Mouse (Mus musculus) CH12.LX (cell line): ENCODE measurements around the gene Cdca3. TPM values are rescaled to one million over a fixed set of nuclear protein-coding genes. Genes with fewer than 3 reads are reported as not detected.

ENCODE experiments used
- DNase-seq: peaks from one replicate; pipeline ENCODE4 v3.0.0-alpha.2; 2013; ENCODE audit errors: extremely low read depth
- H3K27ac ChIP-seq: 2 replicates; pipeline ENCODE4 v1.5.1; 2012; ENCODE audit warnings: low read depth, mild to moderate bottlenecking, control low read depth, moderate library complexity; ENCODE audit not compliant: insufficient read depth
- H3K27me3 ChIP-seq: replicated peaks from 2 replicates; pipeline ENCODE3; 2012; ENCODE audit warnings: inconsistent platforms
- H3K36me3 ChIP-seq, 2 experiments: replicated peaks in 1 of 2; 2 replicates each; pipeline versions ENCODE3 to v1.6.1; 2012; ENCODE audit warnings: inconsistent platforms in 1 of 2, low read length in 1 of 2, mild to moderate bottlenecking in 1 of 2, mixed read lengths in 1 of 2, moderate library complexity in 1 of 2; ENCODE audit not compliant: control insufficient read depth in 1 of 2, insufficient read depth in 1 of 2
- H3K4me1 ChIP-seq, 2 experiments: 2 replicates each; pipeline ENCODE4 v1.6.1; 2012; ENCODE audit warnings: inconsistent platforms in 1 of 2, moderate library complexity in 1 of 2; ENCODE audit not compliant: insufficient read depth in 2 of 2, control insufficient read depth in 1 of 2
- H3K4me2 ChIP-seq: 2 replicates; pipeline ENCODE4 v1.6.1; 2012; ENCODE audit warnings: low read depth, mild to moderate bottlenecking, control low read depth; ENCODE audit not compliant: poor library complexity, insufficient read depth, severe bottlenecking
- H3K4me3 ChIP-seq, 3 experiments: fragments of 150-350 bp in 1 of 3; sonication (generic) in 1 of 3; replicated peaks in 1 of 3; 2 replicates each; pipeline versions ENCODE3 to v1.5.1; 2011 to 2012; ENCODE audit warnings: low read depth in 2 of 3, low read length in 2 of 3, mild to moderate bottlenecking in 2 of 3, moderate library complexity in 2 of 3, control low read depth in 1 of 3, improper control_type of control experiment in 1 of 3, inconsistent platforms in 1 of 3, mixed read lengths in 1 of 3; ENCODE audit not compliant: poor library complexity in 1 of 3
- H3K79me2 ChIP-seq: replicated peaks from 2 replicates; pipeline ENCODE4 v1.6.1; 2012; ENCODE audit warnings: mild to moderate bottlenecking, moderate library complexity; ENCODE audit not compliant: control insufficient read depth, poor library complexity, insufficient read depth, severe bottlenecking; ENCODE audit errors: extremely low read depth
- H3K9ac ChIP-seq: 2 replicates; pipeline ENCODE4 v1.6.1; 2012; ENCODE audit warnings: low read depth, mild to moderate bottlenecking, control low read depth, moderate library complexity; ENCODE audit not compliant: insufficient read depth
- H3K9me3 ChIP-seq: replicated peaks from 2 replicates; pipeline ENCODE3; 2012; ENCODE audit warnings: low read length, inconsistent platforms, mixed read lengths
- BHLHE40 ChIP-seq: IDR thresholded peaks from 2 replicates; pipeline ENCODE4 v1.6.1; 2011; ENCODE audit warnings: mild to moderate bottlenecking, low read depth, low read length, improper control_type of control experiment
- CHD1 ChIP-seq: IDR thresholded peaks from 2 replicates; pipeline ENCODE4 v1.6.1; 2012; ENCODE audit warnings: low read depth, low read length, improper control_type of control experiment, inconsistent platforms
- E2F4 ChIP-seq: IDR thresholded peaks from 2 replicates; pipeline ENCODE4 v1.6.1; 2011; ENCODE audit warnings: low read depth, low read length, improper control_type of control experiment; ENCODE audit not compliant: insufficient replicate concordance
- ELF1 ChIP-seq: IDR thresholded peaks from 2 replicates; pipeline ENCODE4 v1.6.1; 2014; ENCODE audit warnings: low read depth, mild to moderate bottlenecking, inconsistent platforms, low read length, improper control_type of control experiment
- EP300 ChIP-seq: IDR thresholded peaks from 2 replicates; pipeline ENCODE4 v1.6.1; 2011; ENCODE audit warnings: low read length, improper control_type of control experiment
- ETS1 ChIP-seq: conservative IDR thresholded peaks from 2 replicates; pipeline ENCODE4 v1.6.1; 2012; ENCODE audit warnings: low read depth, mild to moderate bottlenecking, inconsistent platforms, low read length, improper control_type of control experiment, moderate library complexity
- HCFC1 ChIP-seq: IDR thresholded peaks from 2 replicates; pipeline ENCODE4 v1.6.1; 2012; ENCODE audit warnings: low read depth, mild to moderate bottlenecking, inconsistent platforms, low read length, improper control_type of control experiment
- JUN ChIP-seq: IDR thresholded peaks from 2 replicates; pipeline ENCODE4 v1.6.1; 2011; ENCODE audit warnings: low read depth, mild to moderate bottlenecking, low read length, improper control_type of control experiment, moderate library complexity; ENCODE audit not compliant: insufficient read depth
- NELFE ChIP-seq: IDR thresholded peaks from 2 replicates; pipeline ENCODE4 v1.6.1; 2011; ENCODE audit warnings: low read depth, low read length, improper control_type of control experiment
- NRF1 ChIP-seq: IDR thresholded peaks from 2 replicates; pipeline ENCODE4 v1.6.1; 2014; ENCODE audit warnings: low read depth, mild to moderate bottlenecking, inconsistent platforms, low read length, improper control_type of control experiment, moderate library complexity
- PAX5 ChIP-seq: IDR thresholded peaks from 2 replicates; pipeline ENCODE4 v1.6.1; 2012; ENCODE audit warnings: low read length, inconsistent platforms, mixed read lengths
- POLR2A ChIP-seq: IDR thresholded peaks from 2 replicates; pipeline ENCODE4 v1.6.1; 2011; ENCODE audit warnings: low read depth, mild to moderate bottlenecking, improper control_type of control experiment, low read length
- RAD21 ChIP-seq: IDR thresholded peaks from 2 replicates; pipeline ENCODE4 v1.6.1; 2011; ENCODE audit warnings: low read depth, mild to moderate bottlenecking, low read length, improper control_type of control experiment, moderate library complexity
- RCOR1 ChIP-seq: conservative IDR thresholded peaks from 2 replicates; pipeline ENCODE4 v1.6.1; 2012; ENCODE audit warnings: low read depth, mild to moderate bottlenecking, inconsistent platforms, low read length, improper control_type of control experiment
- SIN3A ChIP-seq: IDR thresholded peaks from 2 replicates; pipeline ENCODE4 v1.6.1; 2012; ENCODE audit warnings: low read length, improper control_type of control experiment, inconsistent platforms
- TBP ChIP-seq: conservative IDR thresholded peaks from 2 replicates; pipeline ENCODE4 v1.6.1; 2011; ENCODE audit warnings: low read depth, low read length, improper control_type of control experiment
- TCF12 ChIP-seq: IDR thresholded peaks from 2 replicates; pipeline ENCODE4 v1.6.1; 2014; ENCODE audit warnings: low read depth, mild to moderate bottlenecking, inconsistent platforms, low read length, improper control_type of control experiment
- USF2 ChIP-seq: conservative IDR thresholded peaks from 2 replicates; pipeline ENCODE4 v1.6.1; 2011; ENCODE audit warnings: low read depth, low read length, improper control_type of control experiment
- ZKSCAN1 ChIP-seq: IDR thresholded peaks from 2 replicates; pipeline ENCODE4 v1.6.1; 2012; ENCODE audit warnings: low read depth, inconsistent platforms, low read length, improper control_type of control experiment, borderline replicate concordance
- ZMIZ1 ChIP-seq: IDR thresholded peaks from 2 replicates; pipeline ENCODE4 v1.6.1; 2012; ENCODE audit warnings: low read depth, mild to moderate bottlenecking, inconsistent platforms, low read length, improper control_type of control experiment
- dilution Hi-C: fragments of 300-500 bp; cut with MboI; formaldehyde crosslinking; loops from 2 replicates; pipeline ENCODE4 v1.14.3; 2020; ENCODE audit warnings: low sequenced_read_pairs; ENCODE audit not compliant: extremely low pct_unique_long_range_greater_than_20kb, extremely low pct_ligation_motif_present
- in situ Hi-C: fragments of 300-500 bp; cut with MboI; formaldehyde crosslinking; loops from 3 replicates; pipeline ENCODE4 v1.14.3; 2019; ENCODE audit warnings: low sequenced_read_pairs, low pct_ligation_motif_present, low pct_unique_long_range_greater_than_20kb, mixed read lengths
- polyA plus RNA-seq: library from polyadenylated mRNA; unstranded; fragments of >175 nt; gene quantifications from 2 replicates; pipeline ENCODE4 v1.2.1, GENCODE M21; 2012; ENCODE audit warnings: low read depth; ENCODE audit not compliant: insufficient read length
- total RNA-seq, 2 experiments: library from RNA; depleted of rRNA; stranded (reverse); fragments of 300-350 nt in 1 of 2; fragments of >200 nt in 1 of 2; gene quantifications; 2 replicates each; pipeline ENCODE4 v1.2.3; 2012 to 2014

Gene Cdca3
- total and polyA plus RNA-seq, 3 experiments: 117 to 229 (median 224) TPM

- TF ChIP-seq TBP: no peak
- 0 out of 2 replicates have a peak, but pooled peaks have one; percentile 2 for TF ChIP-seq POLR2A
- Histone ChIP-seq H3K27me3 (no peaks in the 10 kb centered on the region), H3K4me2 (no peak overlapping the region), H3K79me2 (peaks cover 8% of the 10 kb centered on the region), H3K27ac (no peak overlapping the region), H3K9me3 (no peaks in the 10 kb centered on the region), H3K4me1 (peaks cover 3 to 66% of the 10 kb centered on the region in 2 experiments), H3K36me3 (peaks cover 33 to 70% of the 10 kb centered on the region in 2 experiments), H3K4me3 (no peak overlapping the region), H3K9ac (no peak overlapping the region)
- dilution Hi-C loops: no loop called here
- DNase-seq: no peak
- in situ Hi-C loops: no loop called here
Measured at GRCm38 (mm10) chr6:124834512-124835081, 5.2 kb downstream of the Cdca3 start.

GRCm38 (mm10) chr6:124835531-124835930, 6.2 kb downstream of the Cdca3 start:
- no peak overlapping the region for H3K4me2 ChIP-seq
- TF ChIP-seq POLR2A (0 out of 2 replicates have a peak, but pooled peaks have one; percentile 13), TCF12 (no peak), JUN (no peak), USF2 (no peak), ZMIZ1 (no peak), ZKSCAN1 (no peak), NELFE (no peak)
- TF ChIP-seq, all 38 proteins: peak for 1
- Histone ChIP-seq H3K4me1 (peaks cover 11 to 75% of the 10 kb centered on the region in 2 experiments), H3K4me3 (no peak overlapping the region), H3K36me3 (peaks cover 33 to 70% of the 10 kb centered on the region in 2 experiments), H3K9me3 (no peaks in the 10 kb centered on the region), H3K9ac (no peak overlapping the region), H3K27me3 (no peaks in the 10 kb centered on the region), H3K79me2 (peaks cover 4% of the 10 kb centered on the region), H3K27ac (no peak overlapping the region)
- in situ Hi-C loops: no loop called here
- dilution Hi-C loops: no loop called here
- no peak for DNase-seq

GRCm38 (mm10) chr6:124836411-124836810, 7.1 kb downstream of the Cdca3 start:
- Histone ChIP-seq H3K4me2 (no peak overlapping the region), H3K27ac (no peak overlapping the region), H3K4me1 (peaks cover 12 to 77% of the 10 kb centered on the region in 2 experiments), H3K9me3 (no peaks in the 10 kb centered on the region), H3K79me2 (no peaks in the 10 kb centered on the region; the same call in 1 of the 2 replicates), H3K9ac (no peak overlapping the region), H3K27me3 (no peaks in the 10 kb centered on the region), H3K36me3 (peaks cover 33 to 67% of the 10 kb centered on the region in 2 experiments), H3K4me3 (no peak overlapping the region)
- in situ Hi-C loops: no loop called here
- no peak for DNase-seq
- dilution Hi-C loops: no loop called here
- TF ChIP-seq EP300 (no peak), CHD1 (no peak), SIN3A (no peak), ETS1 (no peak), E2F4 (no peak), BHLHE40 (no peak), RCOR1 (no peak), NRF1 (no peak), ELF1 (no peak), PAX5 (no peak), HCFC1 (no peak), RAD21 (no peak)
